Mouse (Mus musculus): ENCODE measurements at regions not wholly inside any gene's neighbourhood (a gene's known extent, or its start where the extent isn't known, plus 50 kb on each side); places are given as distances from the start of the nearest gene placed in this dataset.

- DNase-seq = no peak
Measured at GRCm38 (mm10) chr12:70523379-70523778, 70.5 kb downstream of the Tmx1 start.

GRCm38 (mm10) chr12:70524703-70525102 lies 71.8 kb downstream of the Tmx1 start:
- no peak for DNase-seq

- DNase-seq = no peak
Measured at GRCm38 (mm10) chr12:70531661-70532060, 78.8 kb downstream of the Tmx1 start.

GRCm38 (mm10) chr12:70532225-70532624 lies 79.3 kb downstream of the Tmx1 start:
- no peak for DNase-seq

- DNase-seq = no peak
Measured at GRCm38 (mm10) chr12:70532843-70533242, 79.9 kb downstream of the Tmx1 start.

- no peak for DNase-seq
Measured at GRCm38 (mm10) chr12:70533375-70533935, 80.6 kb downstream of the Tmx1 start.

GRCm38 (mm10) chr12:70539124-70539523 lies 86.2 kb downstream of the Tmx1 start:
- DNase-seq = no peak

GRCm38 (mm10) chr12:70539856-70540255 lies 87.0 kb downstream of the Tmx1 start:
- no peak for DNase-seq

GRCm38 (mm10) chr12:70541432-70541831 lies 88.5 kb downstream of the Tmx1 start:
- no peak for DNase-seq

GRCm38 (mm10) chr12:70543299-70543698 lies 90.4 kb downstream of the Tmx1 start:
- no peak for DNase-seq

GRCm38 (mm10) chr12:70544326-70544725 lies 91.4 kb downstream of the Tmx1 start:
- no peak for DNase-seq

GRCm38 (mm10) chr12:70544850-70545510 lies 92.1 kb downstream of the Tmx1 start:
- no peak for DNase-seq

GRCm38 (mm10) chr12:70547199-70547598 lies 94.3 kb downstream of the Tmx1 start:
- DNase-seq = no peak

GRCm38 (mm10) chr12:70549296-70549695 lies 96.4 kb downstream of the Tmx1 start:
- DNase-seq = no peak

GRCm38 (mm10) chr12:70553866-70554265 lies 101.0 kb downstream of the Tmx1 start:
- DNase-seq = no peak

- DNase-seq = no peak
Measured at GRCm38 (mm10) chr12:70554586-70554985, 101.7 kb downstream of the Tmx1 start.

- no peak for DNase-seq
Measured at GRCm38 (mm10) chr12:70555723-70556122, 102.8 kb downstream of the Tmx1 start.

GRCm38 (mm10) chr12:70556820-70557219 lies 103.9 kb downstream of the Tmx1 start:
- DNase-seq = no peak

GRCm38 (mm10) chr12:70563446-70563845 lies 110.6 kb downstream of the Tmx1 start:
- DNase-seq = no peak

GRCm38 (mm10) chr12:70575665-70576064 lies 122.8 kb downstream of the Tmx1 start:
- DNase-seq = no peak

- no peak for DNase-seq
Measured at GRCm38 (mm10) chr12:70577769-70578168, 124.9 kb downstream of the Tmx1 start.

GRCm38 (mm10) chr12:70579328-70579905 lies 126.5 kb downstream of the Tmx1 start:
- peak; percentile 88 for DNase-seq

GRCm38 (mm10) chr12:70586181-70586580 lies 133.3 kb downstream of the Tmx1 start:
- DNase-seq = no peak

GRCm38 (mm10) chr12:70588234-70588633 lies 135.3 kb downstream of the Tmx1 start:
- DNase-seq = no peak

GRCm38 (mm10) chr12:70589315-70589742 lies 136.4 kb downstream of the Tmx1 start:
- DNase-seq = peak; percentile 78
